Mouse (Mus musculus): Measurements from ENCODE around the gene Olfr195. TPM values are rescaled to one million over a fixed set of nuclear protein-coding genes. Genes with fewer than 3 reads are reported as not detected.
"Not testable (repeated sequence)": the region's sequence is repeated elsewhere in the genome, so short reads cannot be mapped to it uniquely, and the experiment has no call there.

Olfr195 gene
- not detected for total RNA-seq (2022)

GRCm38 (mm10) chr16:59146746-59147145 is at the start of gene Olfr195:
Gene Olfr195 (plus strand): TSS chr16:59147046.
- no peak for DNase-seq (ENCODE audit: low spot score in 2 of 2)

- no peak for DNase-seq (ENCODE audit: low spot score in 2 of 2)
Measured at GRCm38 (mm10) chr16:59105312-59105711, 41.5 kb upstream of the Olfr195 start.

- DNase-seq (ENCODE audit: low spot score in 2 of 2): not testable (repeated sequence)
Measured at GRCm38 (mm10) chr16:59108522-59108921, 38.3 kb upstream of the Olfr195 start.

- DNase-seq (ENCODE audit: low spot score in 2 of 2): no peak
Measured at GRCm38 (mm10) chr16:59111781-59112180, 35.1 kb upstream of the Olfr195 start, which contains the start of gene Olfr193. Gene Olfr193 (minus strand): TSS chr16:59111881.

GRCm38 (mm10) chr16:59120969-59121368 is 25.9 kb upstream of the Olfr195 start, which contains the start of gene Olfr194:
Gene Olfr194 (minus strand): TSS chr16:59121069.
- no peak for DNase-seq (ENCODE audit: low spot score in 2 of 2)

- no peak for DNase-seq (ENCODE audit: low spot score in 2 of 2)
Measured at GRCm38 (mm10) chr16:59130740-59131139, 16.1 kb upstream of the Olfr195 start.

- DNase-seq (ENCODE audit: low spot score in 2 of 2): no peak
Measured at GRCm38 (mm10) chr16:59141105-59141504, 5.7 kb upstream of the Olfr195 start.

- DNase-seq (ENCODE audit: low spot score in 2 of 2): no peak
Measured at GRCm38 (mm10) chr16:59151996-59152395, 5.2 kb downstream of the Olfr195 start.

GRCm38 (mm10) chr16:59170354-59170753 is 23.5 kb downstream of the Olfr195 start, which contains the start of gene Olfr196:
Gene Olfr196 (minus strand): TSS chr16:59170454.
- DNase-seq (ENCODE audit: low spot score in 2 of 2): no peak

Other genes starting within 250 kb of the Olfr195 start
- not detected for gene Olfr181, start 218.3 kb upstream of the Olfr195 start, total RNA-seq (2022)
- not detected for gene Olfr180, start 217.7 kb upstream of the Olfr195 start, total RNA-seq (2022)
- gene Olfr183, start 151.7 kb upstream of the Olfr195 start, total RNA-seq (2022): not detected
- not detected for gene Olfr186, start 116.8 kb upstream of the Olfr195 start, total RNA-seq (2022)
- gene Olfr187, start 107.3 kb upstream of the Olfr195 start, total RNA-seq (2022): not detected
- not detected for gene Olfr190, start 69.0 kb upstream of the Olfr195 start, total RNA-seq (2022)
- not detected for gene Olfr191, start 57.2 kb upstream of the Olfr195 start, total RNA-seq (2022)
- not detected for gene Olfr193, start 35.2 kb upstream of the Olfr195 start, total RNA-seq (2022)
- not detected for gene Olfr194, start 26.0 kb upstream of the Olfr195 start, total RNA-seq (2022)
- not detected for gene Olfr196, start 23.4 kb downstream of the Olfr195 start, total RNA-seq (2022)
- gene Olfr198, start 56.5 kb downstream of the Olfr195 start, total RNA-seq (2022): not detected
- not detected for gene Olfr199, start 72.7 kb downstream of the Olfr195 start, total RNA-seq (2022)
- gene Olfr201, start 125.6 kb downstream of the Olfr195 start, total RNA-seq (2022): not detected
- gene Olfr202, start 139.7 kb downstream of the Olfr195 start, total RNA-seq (2022): not detected
- not detected for gene Olfr203, start 151.8 kb downstream of the Olfr195 start, total RNA-seq (2022)
- not detected for gene Olfr204, start 171.2 kb downstream of the Olfr195 start, total RNA-seq (2022)
- gene Olfr205, start 184.1 kb downstream of the Olfr195 start, total RNA-seq (2022): not detected
- not detected for gene Olfr206, start 202.2 kb downstream of the Olfr195 start, total RNA-seq (2022)
- not detected for gene Olfr209, start 216.9 kb downstream of the Olfr195 start, total RNA-seq (2022)